Mouse (Mus musculus) heart, embryonic 12.5 days (tissue): ENCODE results near the gene Cox7b2. TPM values are rescaled to one million over a fixed set of nuclear protein-coding genes. Genes with fewer than 3 reads are reported as not detected.

Experiments used
- polyA plus RNA-seq: library from polyadenylated mRNA; unstranded; fragments of >200 nt; fragmentation: Nextera tagmentation; extraction: Ambion mirVana; gene quantifications from 2 replicates; pipeline ENCODE4 v1.2.1, GENCODE M21; 2016

The Cox7b2 gene
- polyA plus RNA-seq, 1 experiment from 2014 or later: 0.34 TPM

Other genes starting within 250 kb of the Cox7b2 start
- gene Gabrb1, start 109.9 kb upstream of the Cox7b2 start, polyA plus RNA-seq: 1.0 and 1.4 TPM in 2 replicates
- gene Gabra4, start 110.1 kb upstream of the Cox7b2 start, polyA plus RNA-seq: 7.7 and 7.8 TPM in 2 replicates